Mouse (Mus musculus) lung, postnatal 0 days (tissue): ENCODE results near the gene Myh2.

Source experiments
- CTCF ChIP-seq: IDR thresholded peaks from 2 replicates; pipeline ENCODE4 v1.5.1; 2016; ENCODE audit warnings: antibody characterized with exemption, mild to moderate bottlenecking
- EP300 ChIP-seq: IDR thresholded peaks from 2 replicates; pipeline ENCODE4 v1.6.1; 2016; ENCODE audit warnings: antibody characterized with exemption, mild to moderate bottlenecking, control low read depth

DNA sequence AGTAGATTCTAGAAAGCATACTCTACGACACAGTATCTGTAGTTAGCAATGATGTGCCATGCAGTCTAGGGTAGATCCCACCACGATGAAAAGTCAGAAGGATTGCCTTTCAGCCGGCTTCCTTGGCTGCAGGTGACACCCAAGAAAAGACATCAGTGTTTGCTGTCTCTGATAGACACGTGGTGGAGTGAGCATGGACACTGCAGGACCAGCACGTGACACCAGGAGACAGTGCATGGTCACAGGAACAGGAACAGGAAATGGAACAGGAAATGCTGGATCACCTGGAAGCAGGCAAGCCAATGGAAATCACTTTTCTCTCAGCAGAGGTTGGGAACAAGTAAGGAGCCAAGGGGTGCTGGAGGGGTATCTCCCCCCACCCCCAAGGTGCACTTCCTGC lies 27.8 kb upstream of the Myh2 start:
- no peak for TF ChIP-seq CTCF
- no peak for TF ChIP-seq EP300
